Mouse (Mus musculus) midbrain, embryonic 16.5 days (tissue): ENCODE data around the gene Hopx. TPM values are rescaled to one million over a fixed set of nuclear protein-coding genes. Genes with fewer than 3 reads are reported as not detected.

ENCODE experiments used
- ATAC-seq: fragments of 200-750 bp; cut with Nextera tagmentation; 2 replicates; pipeline ENCODE4 v1.8.0; 2017; ENCODE audit warnings: moderate TSS enrichment
- H3K27ac ChIP-seq: fragments of 300-500 bp; sonication (generic); 2 replicates; pipeline ENCODE4 v1.5.1; 2014; ENCODE audit warnings: mild to moderate bottlenecking, low read length, mixed read lengths
- H3K27me3 ChIP-seq: fragments of 300-500 bp; sonication (generic); 2 replicates; pipeline ENCODE4 v1.6.1; 2014; ENCODE audit warnings: low read depth, low read length, mixed read lengths; ENCODE audit not compliant: control insufficient read depth, insufficient read depth
- H3K36me3 ChIP-seq: fragments of 300-500 bp; sonication (generic); 2 replicates; pipeline ENCODE4 v1.6.1; 2014; ENCODE audit warnings: mild to moderate bottlenecking, low read length, moderate library complexity, mixed read lengths; ENCODE audit not compliant: control insufficient read depth, insufficient read depth
- H3K4me1 ChIP-seq: fragments of 300-500 bp; sonication (generic); 2 replicates; pipeline ENCODE4 v1.6.1; 2014; ENCODE audit warnings: mild to moderate bottlenecking, low read length, mixed read lengths; ENCODE audit not compliant: control insufficient read depth, insufficient read depth
- H3K4me2 ChIP-seq: fragments of 300-500 bp; sonication (generic); 2 replicates; pipeline ENCODE4 v1.6.1; 2014; ENCODE audit warnings: mild to moderate bottlenecking, low read length, mixed read lengths
- H3K4me3 ChIP-seq: fragments of 300-500 bp; sonication (generic); 2 replicates; pipeline ENCODE4 v1.5.1; 2014; ENCODE audit warnings: low read depth, mild to moderate bottlenecking, low read length, moderate library complexity, mixed read lengths
- H3K9ac ChIP-seq: fragments of 300-500 bp; sonication (generic); 2 replicates; pipeline ENCODE4 v1.6.1; 2014; ENCODE audit warnings: low read depth, low read length, mixed read lengths
- H3K9me3 ChIP-seq: fragments of 300-500 bp; sonication (generic); replicated peaks from 2 replicates; pipeline ENCODE4 v1.6.1; 2014; ENCODE audit warnings: mild to moderate bottlenecking, low read length, mixed read lengths; ENCODE audit not compliant: control insufficient read depth, poor library complexity, severe bottlenecking
- WGBS: fragments of 180-500 bp; shearing (Covaris S2); extraction: QIAGEN DNeasy Blood & Tissue Kit; methylation state at CpG from one replicate; pipeline ENCODE4 v1.1.7; 2014; 5-methylcytosine and 5-hydroxymethylcytosine counted together
- polyA plus RNA-seq: library from polyadenylated mRNA; unstranded; fragments of >200 nt; fragmentation: Nextera tagmentation; extraction: Ambion mirVana; gene quantifications from 2 replicates; pipeline ENCODE4 v1.2.1, GENCODE M21; 2015

The Hopx gene
- polyA plus RNA-seq, 1 experiment from 2014 or later: 0.78 TPM

- Histone ChIP-seq H3K9me3 (peaks cover 7% of the 10 kb centered on the region), H3K4me1 (peaks cover 13% of the 10 kb centered on the region), H3K36me3 (no peaks in the 10 kb centered on the region), H3K4me2 (no peak overlapping the region), H3K27ac (no peak overlapping the region), H3K27me3 (peaks cover 15% of the 10 kb centered on the region), H3K9ac (no peak overlapping the region), H3K4me3 (no peak overlapping the region)
- WGBS: 65% methylated on average over 4 of the region's 4 CpGs
- no peak for ATAC-seq
Measured at GRCm38 (mm10) chr5:77124817-77125283, 9.9 kb upstream of the Hopx start.

- 83% methylated on average over 4 of the region's 4 CpGs for WGBS
- peaks cover 22% of the 10 kb centered on the region for H3K27me3 ChIP-seq
Measured at GRCm38 (mm10) chr5:77124165-77124564, 9.2 kb upstream of the Hopx start.

GRCm38 (mm10) chr5:77123597-77123996, 8.7 kb upstream of the Hopx start:
- H3K36me3 ChIP-seq: no peaks in the 10 kb centered on the region
- no peak overlapping the region for H3K9ac ChIP-seq
- H3K4me2 ChIP-seq: no peak overlapping the region
- 54% methylated on average over 9 of the region's 9 CpGs for WGBS
- peaks cover 26% of the 10 kb centered on the region for H3K27me3 ChIP-seq
- ATAC-seq: no peak
- H3K4me1 ChIP-seq: peaks cover 13% of the 10 kb centered on the region
- no peak overlapping the region for H3K4me3 ChIP-seq
- no peak overlapping the region for H3K27ac ChIP-seq
- peaks cover 2% of the 10 kb centered on the region for H3K9me3 ChIP-seq

More at GRCm38 (mm10) chr5:77124165-77124564, 9.2 kb upstream of the Hopx start:
- Histone ChIP-seq H3K9me3 (peaks cover 7% of the 10 kb centered on the region), H3K36me3 (no peaks in the 10 kb centered on the region), H3K4me3 (no peak overlapping the region), H3K4me2 (no peak overlapping the region), H3K4me1 (peaks cover 13% of the 10 kb centered on the region), H3K27ac (no peak overlapping the region), H3K9ac (no peak overlapping the region)
- ATAC-seq: no peak

- Histone ChIP-seq H3K9ac (no peak overlapping the region), H3K36me3 (no peaks in the 10 kb centered on the region), H3K27me3 (peaks cover 27% of the 10 kb centered on the region), H3K4me3 (no peak overlapping the region), H3K27ac (no peak overlapping the region), H3K4me2 (peak overlapping the region; percentile 20; the same call in 1 of the 2 replicates), H3K4me1 (peaks cover 13% of the 10 kb centered on the region), H3K9me3 (no peaks in the 10 kb centered on the region)
- peak; percentile 90 for ATAC-seq
- 4% methylated on average over 20 of the region's 20 CpGs for WGBS
Measured at GRCm38 (mm10) chr5:77122254-77123192, 7.6 kb upstream of the Hopx start.

GRCm38 (mm10) chr5:77120701-77121100, 5.8 kb upstream of the Hopx start:
- 82% methylated on average over 7 of the region's 7 CpGs for WGBS
- Histone ChIP-seq H3K4me1 (peaks cover 13% of the 10 kb centered on the region), H3K27me3 (peaks cover 36% of the 10 kb centered on the region), H3K4me2 (no peak overlapping the region), H3K4me3 (no peak overlapping the region), H3K27ac (no peak overlapping the region), H3K9me3 (no peaks in the 10 kb centered on the region), H3K9ac (no peak overlapping the region), H3K36me3 (no peaks in the 10 kb centered on the region)
- no peak for ATAC-seq

- ATAC-seq: no peak
- Histone ChIP-seq H3K4me3 (no peak overlapping the region), H3K9ac (no peak overlapping the region), H3K36me3 (no peaks in the 10 kb centered on the region), H3K27me3 (peaks cover 38% of the 10 kb centered on the region), H3K4me1 (peaks cover 17% of the 10 kb centered on the region), H3K9me3 (no peaks in the 10 kb centered on the region), H3K27ac (no peak overlapping the region), H3K4me2 (no peak overlapping the region)
- WGBS: 76% methylated on average over 19 of the region's 19 CpGs
Measured at GRCm38 (mm10) chr5:77119475-77120422, 4.8 kb upstream of the Hopx start.

GRCm38 (mm10) chr5:77115732-77116131, 811 bp upstream of the Hopx start:
- Histone ChIP-seq H3K27me3 (peaks cover 34% of the 10 kb centered on the region), H3K9me3 (no peaks in the 10 kb centered on the region), H3K4me3 (no peak overlapping the region), H3K36me3 (no peaks in the 10 kb centered on the region), H3K4me2 (no peak overlapping the region), H3K27ac (no peak overlapping the region), H3K9ac (no peak overlapping the region), H3K4me1 (0 out of 2 replicates have a peak, but pooled peaks cover 6% of the 10 kb centered on the region)
- 85% methylated on average over 9 of the region's 9 CpGs for WGBS
- ATAC-seq: no peak

GRCm38 (mm10) chr5:77113773-77114172, 1.1 kb downstream of the Hopx start:
- H3K4me3 ChIP-seq: no peak overlapping the region
- no peak for ATAC-seq
- H3K9ac ChIP-seq: no peak overlapping the region
- no peak overlapping the region for H3K27ac ChIP-seq
- H3K27me3 ChIP-seq: peaks cover 21% of the 10 kb centered on the region
- H3K36me3 ChIP-seq: no peaks in the 10 kb centered on the region
- WGBS: 76% methylated on average over 3 of the region's 3 CpGs
- H3K9me3 ChIP-seq: no peaks in the 10 kb centered on the region
- H3K4me2 ChIP-seq: no peak overlapping the region
- H3K4me1 ChIP-seq: 0 out of 2 replicates have a peak, but pooled peaks cover 6% of the 10 kb centered on the region
